Mouse (Mus musculus) kidney, embryonic 14.5 days (tissue): ENCODE measurements around the gene Ezh1. TPM values are rescaled to one million over a fixed set of nuclear protein-coding genes. Genes with fewer than 3 reads are reported as not detected.
A peak's percentile ranks its signal among the peaks of the same experiment; 100 is the strongest.

Experiments
- ATAC-seq: fragments of 200-750 bp; cut with Nextera tagmentation; 2 replicates; pipeline ENCODE4 v1.8.0; 2017; ENCODE audit warnings: moderate number of reproducible peaks, mild to moderate bottlenecking, moderate TSS enrichment, moderate library complexity; ENCODE audit not compliant: low FRiP score, low TSS enrichment
- H3K27ac ChIP-seq: fragments of 300-500 bp; sonication (generic); 2 replicates; pipeline ENCODE4 v1.5.1; 2014; ENCODE audit warnings: low read depth, mild to moderate bottlenecking, low read length, moderate library complexity, mixed read lengths
- H3K27me3 ChIP-seq: fragments of 300-500 bp; sonication (generic); 2 replicates; pipeline ENCODE4 v1.6.1; 2014; ENCODE audit warnings: mild to moderate bottlenecking, low read length; ENCODE audit not compliant: control insufficient read depth, insufficient read depth
- H3K36me3 ChIP-seq: fragments of 300-500 bp; sonication (generic); 2 replicates; pipeline ENCODE4 v1.6.1; 2014; ENCODE audit warnings: low read length, mixed read lengths; ENCODE audit not compliant: control insufficient read depth, insufficient read depth
- H3K4me1 ChIP-seq: fragments of 300-500 bp; sonication (generic); 2 replicates; pipeline ENCODE4 v1.6.1; 2014; ENCODE audit warnings: low read length, mixed read lengths; ENCODE audit not compliant: control insufficient read depth, insufficient read depth
- H3K4me2 ChIP-seq: fragments of 300-500 bp; sonication (generic); replicated peaks from 2 replicates; pipeline ENCODE4 v1.6.1; 2014; ENCODE audit warnings: low read depth, mild to moderate bottlenecking, low read length
- H3K4me3 ChIP-seq: fragments of 300-500 bp; sonication (generic); 2 replicates; pipeline ENCODE4 v1.5.1; 2014; ENCODE audit warnings: mild to moderate bottlenecking, low read length
- H3K9ac ChIP-seq: fragments of 300-500 bp; sonication (generic); 2 replicates; pipeline ENCODE4 v1.6.1; 2014; ENCODE audit warnings: low read depth, mild to moderate bottlenecking, low read length, moderate library complexity
- H3K9me3 ChIP-seq: fragments of 300-500 bp; sonication (generic); 2 replicates; pipeline ENCODE4 v1.6.1; 2016; ENCODE audit warnings: low read length; ENCODE audit not compliant: control insufficient read depth
- WGBS: fragments of 180-500 bp; shearing (Covaris S2); extraction: QIAGEN DNeasy Blood & Tissue Kit; methylation state at CpG from one replicate; pipeline ENCODE4 v1.1.7; 2014; 5-methylcytosine and 5-hydroxymethylcytosine counted together
- polyA plus RNA-seq: library from polyadenylated mRNA; unstranded; fragments of >200 nt; fragmentation: Nextera tagmentation; extraction: Ambion mirVana; gene quantifications from 2 replicates; pipeline ENCODE4 v1.2.1, GENCODE M21; 2014

Ezh1 gene
- polyA plus RNA-seq, 1 experiment from 2014 or later = 27.4 TPM

- Histone ChIP-seq H3K9ac (peak overlapping the region; percentile 82), H3K9me3 (no peaks in the 10 kb centered on the region)
- 20% methylated on average over 25 of the region's 25 CpGs for WGBS
Observed at GRCm38 (mm10) chr11:101225331-101226064, 765 bp downstream of the Ezh1 start.

DNA sequence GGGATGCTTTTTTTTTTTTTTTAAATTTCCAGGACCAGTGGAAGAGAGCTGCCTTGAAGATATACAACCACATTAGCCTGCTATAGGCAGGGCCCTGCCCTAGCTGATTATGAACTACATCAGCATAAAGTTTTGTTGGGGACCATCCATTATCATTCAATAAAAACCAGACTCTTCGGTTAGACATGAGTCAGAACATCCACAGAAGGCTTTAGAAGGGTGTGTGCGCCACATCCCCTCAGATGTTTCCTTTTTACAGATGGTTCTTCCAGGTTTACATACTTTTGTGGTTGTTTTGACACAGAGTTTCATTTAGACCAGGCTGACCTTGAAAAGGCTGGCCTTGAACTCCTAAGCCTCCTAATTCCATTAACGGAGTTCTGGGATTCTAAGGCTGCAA, 1.9 kb downstream of the Ezh1 start:
- no peaks in the 10 kb centered on the region for H3K36me3 ChIP-seq
- peaks cover 18% of the 10 kb centered on the region for H3K4me1 ChIP-seq
- no peak overlapping the region for H3K27ac ChIP-seq
- H3K4me3 ChIP-seq = no peak overlapping the region
- no peak for ATAC-seq
- no peak overlapping the region for H3K9ac ChIP-seq
- H3K4me2 ChIP-seq = no peak overlapping the region
- H3K27me3 ChIP-seq = no peaks in the 10 kb centered on the region
- H3K9me3 ChIP-seq = no peaks in the 10 kb centered on the region
- 86% methylated on average over 3 of the region's 3 CpGs for WGBS

More at GRCm38 (mm10) chr11:101225331-101226064, 765 bp downstream of the Ezh1 start:
- ATAC-seq = no peak
- Histone ChIP-seq H3K27ac (peak overlapping the region; percentile 86), H3K27me3 (no peaks in the 10 kb centered on the region), H3K4me1 (peaks cover 27% of the 10 kb centered on the region), H3K4me3 (peak overlapping the region; percentile 86), H3K4me2 (peak overlapping the region; percentile 84), H3K36me3 (no peaks in the 10 kb centered on the region)

- Histone ChIP-seq H3K4me1 (peaks cover 20% of the 10 kb centered on the region), H3K4me3 (no peak overlapping the region), H3K36me3 (peaks cover 7% of the 10 kb centered on the region; the same call in 1 of the 2 replicates), H3K9me3 (no peaks in the 10 kb centered on the region), H3K27me3 (no peaks in the 10 kb centered on the region), H3K27ac (peak overlapping the region; percentile 87), H3K4me2 (peak overlapping the region; percentile 3), H3K9ac (no peak overlapping the region)
- WGBS = 51% methylated on average over 8 of the region's 8 CpGs
- ATAC-seq = peak; percentile 73; the same call in 1 of the 2 replicates
Observed at GRCm38 (mm10) chr11:101221306-101221986, 4.8 kb downstream of the Ezh1 start.

DNA sequence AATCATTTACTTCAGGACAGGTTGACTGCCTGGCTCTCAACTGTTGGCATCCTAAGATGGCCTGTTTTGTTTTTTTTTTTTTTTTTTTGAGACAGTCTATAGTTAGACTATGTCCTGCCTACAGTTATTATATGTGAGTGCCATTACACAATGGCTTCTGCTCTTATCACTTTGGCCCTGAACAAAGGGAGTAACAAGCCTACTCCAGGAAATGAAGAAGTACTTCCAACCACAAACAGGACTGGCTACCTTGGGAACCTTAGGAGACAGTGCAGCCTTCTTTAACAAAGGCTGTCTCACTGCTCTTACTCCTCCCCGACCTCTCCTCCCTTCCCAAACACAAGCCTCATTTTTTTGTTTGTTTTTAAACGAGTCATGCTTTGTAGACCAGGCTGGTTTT, 5.4 kb downstream of the Ezh1 start:
- H3K9me3 ChIP-seq = no peaks in the 10 kb centered on the region
- H3K27ac ChIP-seq = peak overlapping the region; percentile 87
- no peak overlapping the region for H3K4me3 ChIP-seq
- ATAC-seq = no peak
- peaks cover 20% of the 10 kb centered on the region for H3K4me1 ChIP-seq
- H3K36me3 ChIP-seq = peaks cover 13% of the 10 kb centered on the region; the same call in 1 of the 2 replicates
- no peak overlapping the region for H3K9ac ChIP-seq
- 9% methylated on average over 2 of the region's 2 CpGs for WGBS
- H3K4me2 ChIP-seq = peak overlapping the region; percentile 3
- no peaks in the 10 kb centered on the region for H3K27me3 ChIP-seq

DNA sequence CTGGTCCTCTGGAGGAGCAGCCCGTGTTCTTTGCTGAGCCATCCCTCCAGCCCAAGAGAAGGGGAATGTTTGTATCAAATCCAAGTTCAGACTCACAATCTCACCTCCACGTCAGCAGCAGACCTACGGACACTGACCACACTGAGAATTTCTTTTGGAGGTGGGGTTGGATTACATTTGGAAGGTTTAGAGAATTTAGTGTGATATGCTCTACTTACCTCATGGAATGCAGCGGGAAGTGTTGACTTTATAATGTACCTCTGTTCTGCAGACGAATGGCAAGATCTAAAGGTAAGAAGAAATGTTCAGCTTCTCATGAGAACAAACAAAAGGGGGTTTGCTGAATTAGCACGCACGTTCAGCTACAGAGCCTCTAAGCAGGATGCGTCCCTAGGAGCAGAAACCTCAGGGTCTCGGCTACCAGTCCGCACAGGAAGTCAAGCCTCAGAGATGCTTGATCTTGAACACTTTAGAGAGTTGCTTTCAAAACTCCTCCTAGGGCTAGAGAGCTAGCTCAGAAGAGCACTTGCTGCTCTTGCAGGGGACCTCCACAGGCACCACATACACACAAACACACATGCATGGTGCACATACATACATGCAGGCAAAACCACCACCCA, 7.7 kb downstream of the Ezh1 start:
- Histone ChIP-seq H3K4me2 (no peak overlapping the region; the same call in 1 of the 2 replicates), H3K9ac (no peak overlapping the region), H3K36me3 (peaks cover 32% of the 10 kb centered on the region), H3K4me1 (peaks cover 15% of the 10 kb centered on the region), H3K27ac (peak overlapping the region; percentile 18; the same call in 1 of the 2 replicates), H3K4me3 (no peak overlapping the region), H3K9me3 (no peaks in the 10 kb centered on the region), H3K27me3 (no peaks in the 10 kb centered on the region)
- no peak for ATAC-seq
- WGBS = 49% methylated on average over 10 of the region's 10 CpGs

DNA sequence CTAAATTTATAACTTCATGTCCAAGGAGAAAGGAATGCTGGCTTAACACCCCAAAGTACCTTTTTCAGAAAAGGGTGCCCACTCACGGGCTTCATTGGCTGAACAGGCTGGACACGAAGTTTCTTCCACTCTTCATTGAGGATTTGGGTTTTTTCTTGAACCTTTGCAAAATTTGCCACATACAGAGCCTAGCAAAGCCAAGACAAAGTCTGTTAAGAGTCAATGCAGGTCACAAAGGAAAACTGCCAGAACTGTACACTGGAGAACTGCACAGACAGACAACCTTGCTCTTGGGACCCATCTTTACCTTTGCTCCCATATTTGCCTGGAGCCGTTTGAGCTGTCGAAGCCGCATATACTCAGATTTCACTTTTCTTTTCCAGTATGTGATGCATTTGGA, 9.3 kb downstream of the Ezh1 start:
- WGBS = 88% methylated on average over 5 of the region's 5 CpGs
- Histone ChIP-seq H3K36me3 (peaks cover 37% of the 10 kb centered on the region), H3K4me1 (peaks cover 15% of the 10 kb centered on the region), H3K4me2 (no peak overlapping the region), H3K4me3 (no peak overlapping the region), H3K9ac (no peak overlapping the region), H3K27me3 (no peaks in the 10 kb centered on the region), H3K9me3 (no peaks in the 10 kb centered on the region), H3K27ac (no peak overlapping the region)
- no peak for ATAC-seq

DNA sequence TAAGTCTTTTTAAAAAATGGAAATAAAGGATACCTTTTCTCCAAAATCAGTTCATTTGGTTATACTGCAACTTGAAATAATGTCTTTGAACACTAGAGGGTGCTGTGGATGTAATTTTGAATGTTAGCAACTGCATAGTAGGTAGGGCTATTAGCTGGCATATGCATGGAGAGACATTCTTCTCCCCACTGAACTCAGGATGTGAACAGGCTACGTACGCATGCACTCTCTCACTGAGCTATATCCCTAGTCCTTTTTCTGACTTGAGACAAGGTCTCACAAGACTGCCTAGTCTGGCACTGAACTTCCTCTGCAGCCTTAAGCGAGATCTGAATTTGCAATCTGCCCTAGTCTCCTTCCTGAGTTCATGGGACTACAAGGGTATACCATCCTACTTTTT, 14.3 kb downstream of the Ezh1 start:
- WGBS = 33% methylated on average over 3 of the region's 3 CpGs
- no peaks in the 10 kb centered on the region for H3K4me1 ChIP-seq
- peak; percentile 77; the same call in 1 of the 2 replicates for ATAC-seq
- H3K9ac ChIP-seq = no peak overlapping the region
- 0 out of 2 replicates have a peak overlapping the region, but pooled peaks have one; percentile 47 for H3K27ac ChIP-seq
- no peak overlapping the region for H3K4me3 ChIP-seq
- H3K27me3 ChIP-seq = no peaks in the 10 kb centered on the region
- H3K36me3 ChIP-seq = peaks cover 70% of the 10 kb centered on the region
- no peaks in the 10 kb centered on the region for H3K9me3 ChIP-seq
- no peak overlapping the region for H3K4me2 ChIP-seq

GRCm38 (mm10) chr11:101200986-101201385, 25.3 kb downstream of the Ezh1 start:
- WGBS = 16% methylated on average over 7 of the region's 7 CpGs
- Histone ChIP-seq H3K4me1 (no peaks in the 10 kb centered on the region), H3K36me3 (peaks cover 72% of the 10 kb centered on the region), H3K27me3 (no peaks in the 10 kb centered on the region), H3K9ac (no peak overlapping the region), H3K27ac (no peak overlapping the region), H3K4me3 (no peak overlapping the region), H3K4me2 (no peak overlapping the region), H3K9me3 (no peaks in the 10 kb centered on the region)
- ATAC-seq = peak; percentile 54
